Mouse (Mus musculus) limb, embryonic 15.5 days (tissue): Measurements from ENCODE around the gene Jag2. TPM values are rescaled to one million over a fixed set of nuclear protein-coding genes. Genes with fewer than 3 reads are reported as not detected.
A peak's percentile ranks its signal among the peaks of the same experiment; 100 is the strongest.

ENCODE experiments used
- ATAC-seq: fragments of 200-750 bp; cut with Nextera tagmentation; 2 replicates; pipeline ENCODE4 v1.8.0; 2017; ENCODE audit warnings: low read depth, moderate TSS enrichment; ENCODE audit not compliant: insufficient number of reproducible peaks, low FRiP score, low TSS enrichment
- H3K27ac ChIP-seq: fragments of 300-500 bp; sonication (generic); 2 replicates; pipeline ENCODE4 v1.5.1; 2015; ENCODE audit warnings: moderate library complexity, mild to moderate bottlenecking, inconsistent platforms
- H3K27me3 ChIP-seq: fragments of 300-500 bp; sonication (generic); 2 replicates; pipeline ENCODE4 v1.6.1; 2015; ENCODE audit warnings: inconsistent platforms
- H3K36me3 ChIP-seq: fragments of 300-500 bp; sonication (generic); 2 replicates; pipeline ENCODE4 v1.6.1; 2015; ENCODE audit warnings: inconsistent platforms
- H3K4me1 ChIP-seq: fragments of 300-500 bp; sonication (generic); 2 replicates; pipeline ENCODE4 v1.6.1; 2015; ENCODE audit warnings: inconsistent platforms
- H3K4me2 ChIP-seq: fragments of 300-500 bp; sonication (generic); 2 replicates; pipeline ENCODE4 v1.6.1; 2015; ENCODE audit warnings: mild to moderate bottlenecking, inconsistent platforms
- H3K4me3 ChIP-seq: fragments of 300-500 bp; sonication (generic); 2 replicates; pipeline ENCODE4 v1.5.1; 2015; ENCODE audit warnings: mild to moderate bottlenecking, inconsistent platforms
- H3K9ac ChIP-seq: fragments of 300-500 bp; sonication (generic); 2 replicates; pipeline ENCODE4 v1.6.1; 2015; ENCODE audit warnings: inconsistent platforms
- H3K9me3 ChIP-seq: fragments of 300-500 bp; sonication (generic); 2 replicates; pipeline ENCODE4 v1.6.1; 2016; ENCODE audit warnings: inconsistent platforms
- WGBS: fragments of 180-500 bp; shearing (Covaris S2); methylation state at CpG from one replicate; pipeline ENCODE4 v1.1.7; 2015; 5-methylcytosine and 5-hydroxymethylcytosine counted together
- polyA plus RNA-seq: library from polyadenylated mRNA; unstranded; fragments of >200 nt; fragmentation: Nextera tagmentation; extraction: Ambion mirVana; gene quantifications from 2 replicates; pipeline ENCODE4 v1.2.1, GENCODE M21; 2015

Jag2 gene
- polyA plus RNA-seq, 1 experiment from 2014 or later, result 11.6 TPM

DNA sequence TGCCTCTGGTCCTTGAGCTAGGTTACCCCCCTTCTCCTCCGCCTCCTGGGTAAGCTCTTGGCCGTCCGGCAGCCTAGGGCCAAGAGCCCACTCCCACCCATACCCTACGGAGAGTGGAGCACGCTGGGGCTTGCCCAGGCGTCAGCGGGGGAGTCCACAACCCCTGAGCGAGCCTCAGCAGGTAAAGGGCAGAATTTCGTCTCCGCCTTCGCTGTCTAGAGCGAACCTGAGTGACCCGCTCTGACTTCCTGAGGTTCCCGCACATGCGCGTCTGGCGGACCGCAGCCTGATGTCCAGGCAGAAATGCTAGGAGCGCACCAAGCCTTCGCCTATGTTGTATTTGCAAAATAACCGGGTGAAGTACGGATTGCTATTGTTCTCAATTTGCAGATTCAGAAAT lies 55.4 kb downstream of the Jag2 start:
- Histone ChIP-seq H3K4me2 (peak overlapping the region; percentile 37), H3K4me3 (peak overlapping the region; percentile 12), H3K9me3 (no peaks in the 10 kb centered on the region), H3K9ac (no peak overlapping the region), H3K36me3 (no peaks in the 10 kb centered on the region), H3K27me3 (peaks cover 79% of the 10 kb centered on the region), H3K27ac (no peak overlapping the region), H3K4me1 (peaks cover 44% of the 10 kb centered on the region)
- no peak for ATAC-seq
- 14% methylated on average over 22 of the region's 22 CpGs for WGBS

- Histone ChIP-seq H3K36me3 (no peaks in the 10 kb centered on the region), H3K9ac (no peak overlapping the region), H3K27me3 (peaks cover 74% of the 10 kb centered on the region), H3K27ac (no peak overlapping the region), H3K4me1 (peaks cover 46% of the 10 kb centered on the region), H3K4me3 (no peak overlapping the region), H3K9me3 (no peaks in the 10 kb centered on the region), H3K4me2 (peak overlapping the region; percentile 37)
- 23% methylated on average over 18 of the region's 18 CpGs for WGBS
- ATAC-seq, result no peak
Measured at GRCm38 (mm10) chr12:112873452-112874190, 56.0 kb downstream of the Jag2 start.

DNA sequence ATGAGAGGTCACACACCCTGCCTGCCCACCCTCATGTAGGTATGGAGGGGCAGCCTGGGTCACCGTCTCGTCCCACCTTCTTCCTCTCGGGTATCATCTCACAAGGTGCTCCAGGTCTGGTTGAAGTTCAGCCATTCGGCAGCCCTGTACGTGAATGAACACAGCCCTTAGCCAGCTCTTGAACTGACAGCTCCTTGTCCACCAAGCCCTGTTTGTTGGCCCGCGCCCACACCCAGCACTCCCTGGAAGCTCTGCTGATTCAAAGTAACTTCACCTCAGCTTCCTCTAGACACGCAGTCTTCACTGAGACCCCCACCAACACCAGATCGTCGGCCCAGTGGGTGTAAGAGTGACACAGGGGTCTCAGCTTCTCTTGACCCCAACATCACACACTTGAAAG lies 56.6 kb downstream of the Jag2 start:
- Histone ChIP-seq H3K27me3 (peaks cover 68% of the 10 kb centered on the region), H3K4me3 (no peak overlapping the region), H3K4me2 (no peak overlapping the region), H3K9ac (no peak overlapping the region), H3K9me3 (no peaks in the 10 kb centered on the region), H3K4me1 (peaks cover 46% of the 10 kb centered on the region), H3K36me3 (no peaks in the 10 kb centered on the region), H3K27ac (no peak overlapping the region)
- 84% methylated on average over 10 of the region's 10 CpGs for WGBS
- ATAC-seq, result no peak

DNA sequence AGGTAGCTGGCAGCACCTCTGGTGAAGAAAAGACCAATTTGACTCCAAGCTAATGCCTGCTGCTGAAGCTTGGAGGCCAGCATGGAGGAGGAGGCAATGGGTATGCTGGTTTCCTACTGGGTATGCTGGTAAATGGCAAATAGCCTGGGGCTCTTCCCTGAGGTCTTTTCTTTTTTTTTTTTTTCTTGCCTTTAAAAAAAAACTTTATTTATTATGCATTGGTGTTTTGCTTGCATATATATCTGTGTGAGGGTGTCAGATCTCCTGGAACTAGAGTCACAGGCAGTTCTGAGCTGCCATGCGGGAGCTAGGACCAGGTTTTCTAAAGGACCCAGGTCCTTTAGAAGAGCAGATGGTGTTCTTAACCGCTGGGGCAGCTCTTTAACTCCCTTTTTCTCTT lies 58.3 kb downstream of the Jag2 start:
- Histone ChIP-seq H3K4me2 (no peak overlapping the region), H3K27ac (no peak overlapping the region), H3K4me1 (peaks cover 29% of the 10 kb centered on the region), H3K27me3 (peaks cover 51% of the 10 kb centered on the region), H3K9ac (no peak overlapping the region), H3K36me3 (no peaks in the 10 kb centered on the region), H3K4me3 (no peak overlapping the region), H3K9me3 (no peaks in the 10 kb centered on the region)
- no peak for ATAC-seq
- WGBS, result 83% methylated on average over 2 of the region's 2 CpGs

DNA sequence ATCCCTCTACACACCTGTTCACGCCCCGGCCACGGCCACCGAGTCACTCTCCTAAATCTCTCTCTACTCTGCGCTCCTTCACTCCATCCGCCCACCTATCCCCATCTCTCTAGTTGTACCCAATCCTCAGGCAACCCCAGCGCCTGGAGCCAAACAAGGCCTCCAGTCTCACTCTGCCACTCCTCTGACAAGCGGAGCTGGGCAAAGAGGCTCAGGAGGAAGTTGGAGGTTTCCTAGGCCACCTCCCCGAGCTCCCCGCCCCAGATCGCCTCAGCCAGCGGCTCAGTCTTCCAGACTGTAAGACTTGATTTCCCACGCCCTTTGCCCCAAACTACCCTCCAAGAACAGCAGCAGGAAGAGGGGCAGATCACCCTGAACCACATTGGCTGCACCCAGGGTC lies 58.8 kb downstream of the Jag2 start:
- ATAC-seq, result no peak
- Histone ChIP-seq H3K4me2 (no peak overlapping the region), H3K4me1 (peaks cover 24% of the 10 kb centered on the region), H3K27me3 (peaks cover 46% of the 10 kb centered on the region), H3K27ac (no peak overlapping the region), H3K4me3 (no peak overlapping the region), H3K9ac (no peak overlapping the region), H3K36me3 (no peaks in the 10 kb centered on the region), H3K9me3 (no peaks in the 10 kb centered on the region)
- WGBS, result 46% methylated on average over 13 of the region's 13 CpGs

DNA sequence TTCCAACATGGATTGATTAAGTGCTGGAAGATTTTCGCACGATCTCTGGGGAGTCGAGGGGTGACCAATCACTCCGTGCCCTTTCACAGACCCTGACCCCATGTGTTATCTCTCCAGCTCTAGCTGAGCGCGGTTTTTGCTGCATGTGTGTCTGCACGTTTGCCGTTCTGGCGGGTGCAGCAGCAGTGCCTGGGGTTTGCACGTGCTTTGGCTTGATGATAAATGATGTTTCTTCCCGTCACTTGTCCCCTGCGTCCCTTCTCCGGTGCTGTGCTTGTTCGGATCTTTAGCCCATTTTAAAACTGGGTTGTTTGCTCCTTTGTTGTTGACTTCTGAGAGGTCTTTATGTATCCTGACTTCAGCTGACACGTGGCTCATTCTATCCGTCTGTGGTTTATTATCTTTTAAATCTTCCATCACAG lies 59.8 kb downstream of the Jag2 start:
- H3K4me1 ChIP-seq, result peaks cover 19% of the 10 kb centered on the region
- peaks cover 37% of the 10 kb centered on the region for H3K27me3 ChIP-seq
- H3K4me2 ChIP-seq, result 0 out of 2 replicates have a peak overlapping the region, but pooled peaks have one; percentile 2
- no peak overlapping the region for H3K27ac ChIP-seq
- 9% methylated on average over 16 of the region's 16 CpGs for WGBS
- no peaks in the 10 kb centered on the region for H3K9me3 ChIP-seq
- H3K4me3 ChIP-seq, result no peak overlapping the region
- ATAC-seq, result no peak
- no peak overlapping the region for H3K9ac ChIP-seq
- H3K36me3 ChIP-seq, result no peaks in the 10 kb centered on the region

- no peak for ATAC-seq
- H3K9ac ChIP-seq, result no peak within 1 kb of the TSS
- WGBS, result 58% methylated on average over 13 of the region's 13 CpGs
Measured at GRCm38 (mm10) chr12:112868178-112869087, 61.1 kb downstream of the Jag2 start, which contains the start of gene Gpr132. TSS of gene Gpr132 (minus strand) at chr12:112868228.

GRCm38 (mm10) chr12:112867106-112867674 lies 62.4 kb downstream of the Jag2 start:
- H3K4me1 ChIP-seq, result peaks cover 13% of the 10 kb centered on the region
- ATAC-seq, result no peak
- H3K27ac ChIP-seq, result no peak overlapping the region
- H3K36me3 ChIP-seq, result no peaks in the 10 kb centered on the region
- H3K4me3 ChIP-seq, result no peak overlapping the region
- no peak overlapping the region for H3K4me2 ChIP-seq
- H3K27me3 ChIP-seq, result peaks cover 14% of the 10 kb centered on the region; the same call in 1 of the 2 replicates
- H3K9ac ChIP-seq, result no peak overlapping the region
- WGBS, result 85% methylated on average over 7 of the region's 7 CpGs
- H3K9me3 ChIP-seq, result no peaks in the 10 kb centered on the region

More at GRCm38 (mm10) chr12:112868178-112869087, 61.1 kb downstream of the Jag2 start, which contains the start of gene Gpr132:
- Histone ChIP-seq H3K4me2 (no peak within 1 kb of the TSS), H3K9me3 (no peaks in the 10 kb centered on the region), H3K4me3 (no peak within 1 kb of the TSS), H3K4me1 (peaks cover 13% of the 10 kb centered on the region), H3K27ac (no peak within 1 kb of the TSS), H3K27me3 (peaks cover 23% of the 10 kb centered on the region), H3K36me3 (no peaks in the 10 kb centered on the region)

- H3K4me2 ChIP-seq, result no peak overlapping the region
- H3K27ac ChIP-seq, result no peak overlapping the region
- H3K27me3 ChIP-seq, result peaks cover 10% of the 10 kb centered on the region; the same call in 1 of the 2 replicates
- no peak overlapping the region for H3K9ac ChIP-seq
- H3K9me3 ChIP-seq, result no peaks in the 10 kb centered on the region
- ATAC-seq, result no peak
- WGBS, result 60% methylated on average over 8 of the region's 8 CpGs
- peaks cover 13% of the 10 kb centered on the region for H3K4me1 ChIP-seq
- no peak overlapping the region for H3K4me3 ChIP-seq
- no peaks in the 10 kb centered on the region for H3K36me3 ChIP-seq
Measured at GRCm38 (mm10) chr12:112866467-112867080, 63.0 kb downstream of the Jag2 start.

GRCm38 (mm10) chr12:112864804-112865203 lies 64.8 kb downstream of the Jag2 start:
- no peak for ATAC-seq
- WGBS, result 78% methylated on average over 7 of the region's 7 CpGs
- Histone ChIP-seq H3K4me3 (no peak overlapping the region), H3K4me1 (peaks cover 6% of the 10 kb centered on the region), H3K36me3 (no peaks in the 10 kb centered on the region), H3K27me3 (no peaks in the 10 kb centered on the region), H3K4me2 (no peak overlapping the region), H3K27ac (no peak overlapping the region), H3K9ac (no peak overlapping the region), H3K9me3 (no peaks in the 10 kb centered on the region)

DNA sequence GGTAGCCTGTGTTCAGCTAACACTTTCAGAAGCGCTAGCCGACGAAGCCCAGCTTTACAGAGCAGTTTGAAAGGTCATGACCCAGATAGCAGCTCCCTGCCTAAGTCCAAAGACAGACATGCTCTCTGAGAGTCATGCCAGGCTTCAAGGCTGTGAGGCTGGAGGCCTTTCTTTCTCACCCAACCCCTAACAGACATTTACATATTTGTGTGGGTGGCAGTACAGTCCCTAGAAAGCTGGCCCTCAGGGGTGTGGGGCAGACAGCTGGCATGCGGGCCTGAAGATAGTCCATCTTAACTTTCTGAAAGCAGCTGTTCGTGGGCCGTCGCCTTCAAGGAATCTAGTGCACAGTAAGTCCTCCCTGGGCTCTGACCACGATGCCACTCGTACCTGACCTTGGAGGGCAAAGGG lies 67.7 kb downstream of the Jag2 start:
- Histone ChIP-seq H3K4me2 (no peak overlapping the region), H3K27me3 (no peaks in the 10 kb centered on the region), H3K4me1 (no peaks in the 10 kb centered on the region), H3K36me3 (no peaks in the 10 kb centered on the region), H3K27ac (no peak overlapping the region), H3K9ac (no peak overlapping the region), H3K4me3 (no peak overlapping the region), H3K9me3 (no peaks in the 10 kb centered on the region)
- WGBS, result 57% methylated on average over 9 of the region's 9 CpGs
- ATAC-seq, result no peak
